Mouse (Mus musculus): ENCODE measurements around the gene Gm20662.

The Gm20662 gene
- long read RNA-seq, experiment 1 = 0 reads
- long read RNA-seq, experiment 2 = 0 reads

GRCm38 (mm10) chr9:107996049-107996448 is at the start of gene Gm20662:
Gm20662 (plus strand) TSS chr9:107996349.
- intact Hi-C loops (cut with DNase I) = no loop called here

GRCm38 (mm10) chr9:107947241-107948194 is 48.6 kb upstream of the Gm20662 start:
- intact Hi-C loops (cut with DNase I) = no loop called here

DNA sequence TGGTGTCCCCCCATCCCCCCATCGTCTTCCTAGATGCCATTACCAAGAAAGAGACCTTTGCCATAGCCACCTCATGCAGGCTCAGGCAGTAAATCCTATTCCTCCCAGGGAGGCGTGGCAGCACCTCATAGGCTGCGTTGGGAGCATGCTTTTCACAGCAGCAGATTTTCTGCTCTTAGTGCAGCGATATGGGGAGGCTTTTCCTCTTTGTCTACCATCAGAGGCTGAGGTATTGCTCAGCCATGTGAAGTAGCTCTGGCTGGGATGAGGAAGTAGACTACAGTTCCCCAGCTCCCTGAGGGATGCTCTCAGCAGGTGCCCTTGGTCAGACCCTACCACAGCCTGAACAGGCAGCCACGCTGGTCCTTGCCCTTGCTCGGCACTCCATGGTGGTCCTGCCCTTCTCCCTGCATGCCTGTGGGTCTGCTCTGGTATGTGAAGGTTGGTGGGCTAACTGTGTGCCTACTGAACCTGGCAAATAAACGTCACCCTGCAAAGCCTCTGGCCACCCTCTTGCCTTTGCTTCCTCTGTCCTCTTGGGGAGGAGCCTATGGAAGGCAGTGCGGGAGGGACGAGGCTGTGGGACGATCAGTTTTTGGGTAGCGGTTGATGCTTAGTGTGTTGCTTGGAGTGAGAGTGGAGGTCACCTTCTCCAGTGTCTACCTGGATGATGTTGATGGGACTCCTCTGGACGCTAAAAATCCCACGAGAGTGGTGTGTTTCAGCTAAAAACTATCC is 46.8 kb upstream of the Gm20662 start:
- intact Hi-C loops (cut with DNase I) = no loop called here

DNA sequence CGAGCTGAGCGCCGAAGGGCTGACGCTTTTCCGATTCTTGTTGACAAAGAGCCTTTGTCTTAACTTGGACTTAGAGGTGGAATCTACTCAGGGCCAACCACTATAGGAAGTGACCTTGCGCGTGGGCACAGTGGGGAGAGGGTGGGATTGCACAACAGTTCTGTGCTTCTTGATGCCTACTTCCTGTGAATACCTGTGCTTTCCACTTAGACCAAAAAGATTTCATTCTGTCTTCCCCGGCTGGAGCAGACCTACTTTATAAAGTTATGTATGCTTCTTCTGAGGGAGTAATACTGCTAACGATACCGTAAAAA is 46.3 kb upstream of the Gm20662 start, which contains the start of gene Traip:
Gene Traip, plus strand, starts transcription at position 215 of the 314 bp plus-strand sequence.
- intact Hi-C loops (cut with DNase I) = no loop called here

DNA sequence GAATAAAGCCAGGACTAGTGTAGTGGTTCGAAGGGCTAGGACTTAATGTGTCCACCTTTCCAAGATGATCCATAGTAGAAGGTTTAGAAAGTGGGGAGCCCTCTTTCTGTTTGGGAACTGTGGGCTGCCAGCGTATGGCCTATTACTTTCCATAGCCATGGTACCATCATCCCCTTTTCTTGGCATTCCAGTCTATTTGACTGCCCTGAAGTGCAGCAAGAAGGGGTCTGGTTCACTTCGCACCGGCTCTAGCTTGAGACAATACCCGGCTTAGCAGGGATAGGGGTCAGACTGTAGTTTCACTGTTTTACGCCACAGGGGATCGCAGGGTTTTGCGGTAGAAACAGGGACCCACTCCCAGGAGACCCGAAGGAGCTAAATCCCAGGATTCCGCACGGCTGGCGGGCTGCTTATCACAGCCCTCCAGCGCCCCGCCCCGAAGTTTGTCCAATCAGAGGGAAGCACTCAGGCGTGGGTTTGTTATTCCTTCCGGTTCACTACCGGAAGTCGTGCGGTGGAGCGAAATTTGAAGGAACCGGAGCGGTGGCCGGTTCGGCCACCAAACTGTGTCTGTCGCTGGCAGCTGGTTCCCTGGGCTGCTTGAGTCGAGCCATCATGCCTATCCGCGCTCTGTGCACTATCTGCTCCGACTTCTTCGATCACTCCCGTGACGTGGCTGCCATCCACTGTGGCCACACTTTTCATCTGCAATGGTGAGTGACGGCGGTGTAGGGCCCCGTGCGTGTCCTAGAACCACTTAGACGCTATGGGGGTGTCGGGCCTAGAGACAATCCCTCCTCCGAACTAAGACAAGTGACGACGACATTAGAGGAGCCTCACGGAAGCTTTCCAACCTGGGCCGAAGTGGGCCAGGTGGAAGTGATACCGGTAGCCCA is 45.4 kb upstream of the Gm20662 start:
- intact Hi-C loops (cut with DNase I) = no loop called here

DNA sequence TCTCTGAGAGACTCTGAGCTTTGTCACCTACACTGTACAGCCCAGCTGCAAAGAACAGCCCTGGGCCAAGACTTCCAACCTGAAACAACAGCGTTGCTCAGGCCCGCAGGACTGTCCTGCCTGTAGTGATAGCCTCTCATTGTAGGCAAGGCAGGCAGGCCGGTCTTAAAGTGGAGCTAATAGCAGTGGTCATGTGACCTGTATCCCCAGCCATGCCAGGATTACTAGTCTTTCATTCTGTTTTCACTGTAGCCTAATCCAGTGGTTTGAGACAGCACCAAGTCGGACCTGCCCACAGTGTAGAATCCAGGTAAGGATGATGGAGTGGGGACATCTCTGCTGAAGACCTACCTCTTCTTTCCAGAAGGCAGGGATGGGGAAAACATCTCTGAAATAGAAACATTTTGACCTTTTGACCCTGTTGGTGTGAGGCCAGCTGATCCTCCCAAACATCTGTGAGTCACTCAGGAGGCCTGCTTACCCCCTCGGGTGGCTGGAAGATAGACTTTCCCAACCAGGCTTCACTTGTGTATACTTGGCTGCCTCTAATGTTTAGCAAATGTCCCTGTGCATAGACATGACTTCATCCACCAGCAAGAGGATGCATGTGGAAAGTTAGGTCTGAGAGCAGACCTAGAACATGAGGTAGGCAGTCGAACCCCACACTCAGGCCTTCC is 40.4 kb upstream of the Gm20662 start:
- intact Hi-C loops (cut with DNase I) = no loop called here

- intact Hi-C loops (cut with DNase I) = no loop called here
Measured at GRCm38 (mm10) chr9:107957141-107957540, 39.0 kb upstream of the Gm20662 start.

DNA sequence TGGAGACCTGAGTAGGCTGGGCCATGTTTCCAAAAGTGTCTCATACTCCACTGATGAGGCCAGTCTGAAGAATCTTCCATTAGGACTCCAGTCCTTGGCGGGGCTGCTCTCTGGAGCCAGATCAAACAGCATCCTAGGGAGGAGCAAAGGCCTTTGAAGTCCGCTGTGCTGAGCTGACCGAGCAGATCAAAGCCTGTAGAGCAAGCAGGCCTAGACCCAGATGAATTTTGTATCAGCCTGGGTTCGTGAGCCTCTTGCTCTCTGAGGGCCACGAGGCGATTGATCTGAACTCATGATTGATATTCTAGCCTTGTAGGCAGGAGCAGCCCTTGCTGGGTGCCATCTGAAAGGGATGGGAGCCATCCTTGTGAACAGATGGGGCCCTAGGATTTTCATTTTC is 36.3 kb upstream of the Gm20662 start:
- intact Hi-C loops (cut with DNase I) = loop anchor here (5.0 kb wide), 3 partner anchors 42 to 92 kb away; partner anchors contain the start of genes Amigo3 and Ip6k1

DNA sequence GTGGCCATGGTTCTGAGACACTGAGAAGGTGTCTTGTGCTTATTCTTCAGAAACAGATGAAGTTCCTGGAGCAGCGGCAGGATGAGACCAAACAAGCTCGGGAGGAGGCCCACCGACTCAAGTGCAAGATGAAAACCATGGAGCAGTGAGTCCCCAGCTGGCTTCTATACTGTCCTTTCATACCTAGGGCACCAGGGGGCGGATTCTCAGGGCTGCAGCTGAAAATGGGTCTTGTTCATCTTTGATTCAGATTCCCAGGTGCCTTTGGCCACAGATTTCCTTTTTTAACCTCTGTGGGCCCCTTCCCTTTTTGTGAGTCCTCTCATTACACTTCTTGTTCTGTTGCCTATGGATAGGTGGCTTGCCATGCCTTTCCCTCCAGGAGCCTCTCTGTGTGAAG is 35.2 kb upstream of the Gm20662 start:
- intact Hi-C loops (cut with DNase I) = loop anchor here (5.0 kb wide), 3 partner anchors 41 to 91 kb away; partner anchors contain the start of genes Amigo3 and Ip6k1

GRCm38 (mm10) chr9:107961351-107961762 is 34.8 kb upstream of the Gm20662 start:
- intact Hi-C loops (cut with DNase I) = loop anchor here (5.0 kb wide), 3 partner anchors 41 to 91 kb away; partner anchors contain the start of genes Amigo3 and Ip6k1

- intact Hi-C loops (cut with DNase I) = loop anchor here (2.0 to 5.0 kb wide), 5 partner anchors 25 to 105 kb away; partner anchors contain the start of genes Amigo3 and Ip6k1
Measured at GRCm38 (mm10) chr9:107961881-107962280, 34.3 kb upstream of the Gm20662 start.

GRCm38 (mm10) chr9:107962916-107963315 is 33.2 kb upstream of the Gm20662 start:
- intact Hi-C loops (cut with DNase I) = loop anchor here (2.0 to 5.0 kb wide), 5 partner anchors 24 to 104 kb away; partner anchors contain the start of genes Amigo3 and Ip6k1

GRCm38 (mm10) chr9:107963700-107964099 is 32.4 kb upstream of the Gm20662 start:
- intact Hi-C loops (cut with DNase I) = loop anchor here (2.0 to 5.0 kb wide), 5 partner anchors 23 to 103 kb away; partner anchors contain the start of genes Amigo3 and Ip6k1

DNA sequence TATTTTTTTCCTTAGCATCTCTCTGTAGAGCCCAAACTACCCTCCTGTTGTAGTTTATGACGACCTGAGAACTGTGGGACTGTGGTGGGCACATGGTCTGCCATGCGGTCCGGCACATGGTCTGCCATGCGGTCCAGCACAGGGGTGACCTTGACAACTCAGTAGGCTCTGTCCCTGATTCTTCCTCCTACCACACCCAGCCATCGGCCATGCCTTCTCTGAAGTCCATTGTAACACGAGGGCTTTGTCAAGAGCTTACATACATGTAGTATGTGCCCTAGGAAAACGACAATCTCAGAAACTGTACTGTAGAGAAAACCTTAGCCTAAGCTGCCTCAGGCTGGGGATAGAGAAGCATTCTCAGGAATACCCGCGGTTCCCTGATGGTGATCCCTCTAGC is 31.5 kb upstream of the Gm20662 start:
- intact Hi-C loops (cut with DNase I) = loop anchor here (5.0 kb wide), 3 partner anchors 38 to 88 kb away; partner anchors contain the start of genes Amigo3 and Ip6k1

DNA sequence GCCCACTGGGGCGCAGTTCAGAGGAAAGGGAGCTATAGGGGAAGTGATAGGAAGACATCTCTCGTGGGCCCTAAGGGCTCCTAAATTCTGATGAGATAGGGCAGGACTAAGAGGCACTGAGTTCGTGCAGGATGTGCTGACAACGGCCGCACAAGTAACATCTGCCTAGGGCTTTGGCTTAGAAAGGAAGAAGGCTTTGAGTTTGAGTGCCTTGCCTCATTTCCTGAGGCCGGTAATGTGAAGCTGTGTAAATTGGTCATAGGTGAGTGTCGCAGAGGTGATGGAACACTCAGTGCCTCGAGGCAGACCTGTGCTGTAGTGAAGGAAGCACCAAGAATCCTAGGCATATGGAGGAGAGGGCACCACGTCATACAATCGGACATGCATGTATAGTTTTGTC is 29.5 kb upstream of the Gm20662 start:
- intact Hi-C loops (cut with DNase I) = no loop called here

DNA sequence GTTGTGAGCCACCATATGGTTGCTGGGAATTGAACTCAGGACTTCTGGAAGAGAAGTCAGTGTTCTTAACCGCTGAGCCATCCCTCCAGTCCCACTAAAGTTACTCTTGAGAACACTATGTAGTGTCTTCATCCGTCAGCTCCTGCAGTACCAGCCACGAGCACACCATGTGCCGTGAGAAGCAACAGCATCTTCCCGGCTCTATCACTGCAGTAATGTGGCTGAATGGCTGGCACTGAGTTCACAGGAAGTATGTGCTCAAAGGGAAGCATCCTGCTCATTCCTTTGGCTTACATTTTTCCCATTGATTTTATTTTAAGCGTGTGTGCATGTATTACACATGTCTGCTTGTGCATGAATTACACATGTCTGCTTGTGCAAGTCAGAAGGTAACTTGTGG is 28.7 kb upstream of the Gm20662 start:
- intact Hi-C loops (cut with DNase I) = no loop called here

DNA sequence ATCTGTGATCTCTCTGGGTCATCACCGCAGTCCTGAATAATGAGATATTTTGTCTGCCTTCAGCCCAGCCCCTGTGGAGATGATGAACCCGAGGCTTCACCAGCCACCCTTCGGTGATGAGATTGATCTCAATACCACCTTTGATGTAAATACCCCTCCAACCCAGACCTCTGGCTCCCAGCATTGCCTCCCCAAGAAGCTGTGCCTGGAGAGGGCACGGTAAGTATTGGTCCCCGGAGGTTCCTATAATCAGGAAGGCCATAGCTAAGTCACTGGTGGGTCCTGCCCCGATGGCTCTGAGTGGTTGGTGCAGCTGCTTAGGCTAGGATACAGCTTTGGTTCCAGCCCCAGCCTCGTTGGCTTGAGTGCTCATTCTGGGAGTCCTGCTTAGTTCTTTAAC is 27.6 kb upstream of the Gm20662 start:
- intact Hi-C loops (cut with DNase I) = no loop called here

DNA sequence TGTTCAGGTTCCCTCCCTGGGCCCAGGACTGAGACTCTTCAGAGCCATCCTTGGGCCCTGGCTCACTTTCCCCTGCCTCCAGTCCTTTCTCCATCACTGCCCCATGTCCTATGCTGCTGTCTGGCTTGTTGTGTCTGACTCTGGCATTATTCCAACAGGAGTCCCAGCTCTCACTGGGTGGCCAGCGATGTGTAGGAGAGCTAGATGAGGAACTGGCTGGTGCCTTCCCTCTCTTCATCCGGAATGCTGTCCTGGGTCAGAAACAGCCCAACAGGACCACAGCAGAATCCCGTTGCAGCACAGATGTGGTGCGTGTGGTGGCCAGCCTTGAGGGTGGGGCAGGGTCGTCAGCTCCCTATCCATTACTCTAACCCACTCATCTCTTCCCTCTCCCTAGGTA is 25.8 kb upstream of the Gm20662 start:
- intact Hi-C loops (cut with DNase I) = no loop called here

- intact Hi-C loops (cut with DNase I) = no loop called here
Measured at GRCm38 (mm10) chr9:107971690-107972541, 24.2 kb upstream of the Gm20662 start.

Measured in adrenal gland (tissue).